Mouse (Mus musculus): ENCODE data around the gene Ngb.

Ngb gene

GRCm38 (mm10) chr12:87091916-87092315 is 10.4 kb downstream of the Ngb start:
- DNase-seq (ENCODE audit: low spot score) = no peak

GRCm38 (mm10) chr12:87089701-87090100 is 12.6 kb downstream of the Ngb start:
- no peak for DNase-seq (ENCODE audit: low spot score)

GRCm38 (mm10) chr12:87089255-87089654 is 13.1 kb downstream of the Ngb start:
- DNase-seq (ENCODE audit: low spot score) = no peak

- DNase-seq (ENCODE audit: low spot score) = peak; percentile 17
Observed at GRCm38 (mm10) chr12:87088331-87088730, 14.0 kb downstream of the Ngb start.

GRCm38 (mm10) chr12:87087236-87087635 is 15.1 kb downstream of the Ngb start:
- DNase-seq (ENCODE audit: low spot score) = no peak

GRCm38 (mm10) chr12:87082797-87083196 is 19.5 kb downstream of the Ngb start:
- DNase-seq (ENCODE audit: low spot score) = no peak

GRCm38 (mm10) chr12:87076610-87077009 is 25.7 kb downstream of the Ngb start:
- DNase-seq (ENCODE audit: low spot score) = no peak

- no peak for DNase-seq (ENCODE audit: low spot score)
Observed at GRCm38 (mm10) chr12:87070520-87070919, 31.8 kb downstream of the Ngb start.

- no peak for DNase-seq (ENCODE audit: low spot score)
Observed at GRCm38 (mm10) chr12:87066429-87066828, 35.9 kb downstream of the Ngb start.

GRCm38 (mm10) chr12:87065446-87065845 is 36.9 kb downstream of the Ngb start:
- no peak for DNase-seq (ENCODE audit: low spot score)

- no peak for DNase-seq (ENCODE audit: low spot score)
Observed at GRCm38 (mm10) chr12:87057066-87057465, 45.3 kb downstream of the Ngb start.

GRCm38 (mm10) chr12:87054873-87055272 is 47.5 kb downstream of the Ngb start:
- DNase-seq (ENCODE audit: low spot score) = no peak

- peak; percentile 87 for DNase-seq (ENCODE audit: low spot score)
Observed at GRCm38 (mm10) chr12:87052661-87053321, 49.5 kb downstream of the Ngb start.

GRCm38 (mm10) chr12:87047536-87047935 is 54.8 kb downstream of the Ngb start:
- DNase-seq (ENCODE audit: low spot score) = no peak

Data from retina, embryonic 14.5 days (tissue).